Mouse (Mus musculus): ENCODE data around the gene Pccb.

Pccb gene

GRCm38 (mm10) chr9:101034448-101035098, at the start of gene Pccb:
Gene Pccb (minus strand): TSS chr9:101034898.
- DNase-seq (ENCODE audit: low spot score in 2 of 2), result peak; percentile 97 to 99

GRCm38 (mm10) chr9:101083728-101084127, 49.0 kb upstream of the Pccb start:
- DNase-seq (ENCODE audit: low spot score in 2 of 2), result no peak

DNA sequence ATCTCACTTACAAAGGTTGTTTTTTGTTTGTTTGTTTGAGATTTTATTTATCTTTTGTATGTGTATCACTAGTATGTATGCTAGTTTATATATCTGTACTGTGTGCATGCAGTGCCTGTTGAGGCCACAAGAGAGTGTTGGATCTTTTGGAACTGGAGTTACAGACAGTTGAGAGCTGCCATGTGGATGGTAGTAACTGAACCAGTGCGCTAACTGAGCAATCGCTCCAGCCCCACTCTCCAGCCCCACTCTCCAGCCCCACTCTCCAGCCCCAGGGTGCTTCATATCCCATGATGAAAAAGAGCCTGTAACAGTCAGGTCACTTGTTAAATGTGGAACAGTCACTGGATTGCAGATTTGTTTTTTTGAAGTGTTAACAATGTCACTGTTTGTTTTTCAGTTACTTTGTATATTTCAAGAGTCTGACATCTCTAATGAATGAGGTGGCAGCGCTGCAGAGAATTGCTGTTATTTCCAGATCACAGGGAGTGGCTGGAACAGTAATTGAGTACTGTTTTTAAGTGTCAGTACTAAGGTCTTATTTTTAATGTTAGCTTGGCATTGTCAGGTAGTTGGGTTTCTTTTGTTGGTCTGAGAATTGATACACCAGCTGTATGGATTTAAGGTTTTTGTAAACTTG, 45.5 kb upstream of the Pccb start:
- no peak for DNase-seq (ENCODE audit: low spot score in 2 of 2)

GRCm38 (mm10) chr9:101078579-101078978, 43.9 kb upstream of the Pccb start:
- DNase-seq (ENCODE audit: low spot score in 2 of 2), result no peak

DNA sequence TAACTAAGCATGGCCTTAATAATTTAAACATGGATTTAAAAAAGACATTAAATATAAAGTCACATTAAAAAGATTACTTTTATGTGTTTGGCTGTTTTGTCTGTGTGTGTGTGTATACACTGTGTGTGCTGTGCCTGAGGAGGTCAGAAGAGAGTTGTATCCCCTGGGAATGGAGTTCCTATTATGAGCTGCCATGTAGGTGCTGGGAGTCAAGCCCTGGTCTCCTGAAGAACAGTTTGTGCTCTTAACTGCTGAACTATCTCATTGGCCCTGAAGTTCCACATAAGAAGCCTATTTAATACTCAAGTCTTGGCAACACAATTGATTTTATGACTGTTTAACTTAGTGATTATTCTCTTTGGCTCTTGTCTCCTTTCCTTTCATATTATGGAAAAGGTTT, 42.8 kb upstream of the Pccb start:
- DNase-seq (ENCODE audit: low spot score in 2 of 2), result no peak

GRCm38 (mm10) chr9:101076095-101076875, 41.6 kb upstream of the Pccb start:
- no peak for DNase-seq (ENCODE audit: low spot score in 2 of 2)

GRCm38 (mm10) chr9:101075694-101076093, 41.0 kb upstream of the Pccb start:
- no peak for DNase-seq (ENCODE audit: low spot score in 2 of 2)

DNA sequence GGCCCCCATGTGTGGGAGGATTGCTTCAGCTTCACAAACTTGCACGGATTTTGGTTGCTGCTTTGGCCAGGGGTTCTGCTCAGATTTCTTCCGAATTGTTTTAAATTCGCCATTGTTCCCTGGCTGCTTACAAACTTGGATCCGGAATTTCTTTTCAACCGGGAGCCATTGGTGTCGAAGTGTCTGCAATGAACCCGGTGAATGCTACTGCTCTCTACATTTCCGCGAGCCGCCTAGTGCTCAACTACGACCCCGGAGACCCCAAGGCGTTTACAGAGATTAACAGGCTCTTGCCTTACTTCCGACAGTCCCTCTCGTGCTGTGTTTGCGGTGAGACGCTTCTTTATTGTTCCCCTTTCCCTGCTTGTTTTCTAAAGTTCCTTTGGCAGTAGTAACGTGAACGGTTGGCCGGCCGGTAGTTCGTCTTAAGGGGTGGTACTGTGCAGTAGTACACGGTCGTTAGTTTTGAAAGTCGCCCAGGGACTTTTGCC, 40.4 kb upstream of the Pccb start:
- DNase-seq (ENCODE audit: low spot score in 2 of 2), result peak; percentile 27 to 69

DNA sequence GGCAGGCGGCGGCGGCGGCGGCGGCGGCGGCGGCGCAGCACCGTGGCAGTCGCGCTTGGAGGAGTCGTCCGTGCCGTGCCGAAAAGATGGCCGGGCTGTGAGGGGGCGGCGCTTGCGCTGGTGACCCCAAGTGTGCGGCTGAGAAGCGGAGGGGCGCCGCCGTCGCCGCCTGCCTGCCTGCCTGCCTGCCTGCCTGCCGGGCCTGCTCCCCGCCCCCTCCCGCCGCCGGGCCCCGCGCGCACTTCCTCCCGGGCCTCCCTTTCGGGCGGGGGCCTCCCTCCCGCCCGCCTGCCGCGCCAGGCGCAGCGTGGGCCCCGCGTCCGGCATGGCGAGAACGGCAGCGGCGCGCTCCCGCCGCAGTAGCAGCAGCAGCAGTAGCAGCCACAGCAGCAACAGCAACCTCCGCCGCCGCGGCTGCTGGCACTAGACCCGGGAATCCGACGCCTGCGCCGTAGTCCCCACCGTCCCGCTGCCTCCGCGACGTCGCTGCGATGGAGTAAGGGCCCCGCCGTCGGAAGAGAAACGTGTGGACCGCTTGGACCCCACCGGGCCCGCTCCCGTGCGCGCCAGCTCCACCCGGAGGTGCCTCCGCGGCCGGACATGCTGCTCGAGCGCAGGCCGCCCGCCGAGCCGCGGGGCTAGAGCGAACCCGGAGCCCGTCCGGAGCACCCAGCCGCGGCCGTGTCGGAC, 39.8 kb upstream of the Pccb start:
- DNase-seq (ENCODE audit: low spot score in 2 of 2), result peak; percentile 87 to 93

DNA sequence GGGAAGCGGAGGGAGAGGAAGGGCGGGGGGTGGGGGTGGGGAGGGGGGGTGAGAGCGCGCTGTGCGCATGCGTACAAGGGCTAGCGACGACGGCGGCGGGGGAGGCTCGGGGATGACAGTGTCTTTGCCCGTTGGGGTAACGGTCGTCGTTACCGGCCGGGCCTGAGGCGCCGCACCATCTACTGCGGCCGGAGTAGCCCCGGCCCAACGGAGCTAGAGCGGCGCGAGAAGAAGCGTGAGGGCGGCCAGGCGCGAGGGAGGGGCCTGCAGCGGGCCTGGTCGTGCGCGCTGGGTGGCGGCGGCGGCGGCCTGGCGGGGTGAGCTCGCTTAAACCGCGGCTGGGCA, 39.3 kb upstream of the Pccb start, which contains the start of gene Msl2:
Gene Msl2 (plus strand): TSS at position 115 of the 345 bp plus-strand sequence.
- DNase-seq (ENCODE audit: low spot score in 2 of 2), result no peak

GRCm38 (mm10) chr9:101073041-101073986, 38.6 kb upstream of the Pccb start:
- peak; percentile 98 to 99 for DNase-seq (ENCODE audit: low spot score in 2 of 2)

DNA sequence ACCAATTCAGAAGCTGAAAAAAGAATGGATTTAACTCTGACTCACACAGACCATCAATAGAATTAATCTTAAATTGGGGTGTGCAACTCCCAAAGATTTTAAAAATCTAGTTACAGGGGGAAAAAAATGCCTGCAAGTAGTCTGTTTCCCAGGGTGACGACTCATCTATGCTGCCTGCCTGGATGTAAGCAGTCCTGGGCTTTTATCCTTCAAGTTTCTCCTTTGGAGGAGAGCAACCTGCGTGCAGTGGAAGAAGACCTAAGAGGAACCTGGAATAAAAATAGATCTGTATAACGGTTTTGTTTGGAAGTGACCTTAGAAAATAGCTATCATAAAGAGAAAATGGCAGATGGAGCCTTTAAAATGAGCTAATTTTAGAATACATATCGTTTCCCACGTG, 37.8 kb upstream of the Pccb start:
- DNase-seq (ENCODE audit: low spot score in 2 of 2), result no peak

GRCm38 (mm10) chr9:101069781-101070180, 35.1 kb upstream of the Pccb start:
- DNase-seq (ENCODE audit: low spot score in 2 of 2), result no peak

DNA sequence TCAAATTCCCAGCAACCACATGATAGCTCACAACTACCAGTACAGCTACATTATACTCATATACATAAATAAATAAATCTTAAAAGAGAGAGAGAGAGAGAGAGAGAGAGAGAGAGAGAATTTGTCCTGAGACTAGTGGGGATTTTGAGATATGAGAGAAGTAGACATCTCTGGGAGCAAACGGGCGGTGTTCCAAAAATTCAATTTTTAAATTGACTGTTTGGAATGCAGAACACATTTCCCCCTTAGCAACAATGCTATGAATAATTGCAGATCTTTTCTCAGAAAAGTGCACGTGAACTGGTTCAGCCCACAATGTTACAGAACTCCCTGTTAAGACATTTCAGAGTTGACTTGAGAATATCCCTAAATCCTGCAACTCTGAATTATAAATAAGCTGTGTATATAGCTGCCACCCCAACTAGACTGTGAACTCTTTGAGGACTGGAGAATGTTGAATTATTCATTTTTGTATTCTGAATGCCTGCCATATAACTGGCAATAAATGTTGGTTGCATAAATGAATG, 30.4 kb upstream of the Pccb start:
- DNase-seq (ENCODE audit: low spot score in 2 of 2), result no peak

DNA sequence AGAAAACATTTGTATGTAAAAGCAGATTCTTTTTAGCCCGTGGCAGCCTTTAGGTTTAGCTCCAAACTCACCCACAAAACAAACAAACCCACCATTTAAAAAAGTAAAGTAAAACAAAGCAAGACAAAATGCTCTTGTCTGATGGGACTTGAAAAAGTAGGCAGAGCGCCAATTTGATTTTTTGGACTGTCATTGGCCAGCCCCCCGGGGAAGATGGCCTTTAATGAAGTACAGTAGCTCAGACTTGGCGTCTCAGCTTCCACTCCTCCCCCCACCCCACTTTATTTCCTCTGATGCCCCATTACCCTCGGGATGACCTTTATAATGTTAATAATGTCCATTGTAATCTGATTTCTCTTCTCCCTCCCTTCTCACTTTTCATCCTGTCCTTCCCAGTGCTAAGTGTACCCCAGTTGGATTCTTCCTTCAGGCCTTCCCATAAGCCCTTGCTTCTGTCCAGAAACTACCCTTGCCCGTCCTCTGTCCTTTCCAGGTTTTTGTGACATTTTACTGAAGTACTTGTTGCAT, 27.6 kb upstream of the Pccb start:
- no peak for DNase-seq (ENCODE audit: low spot score in 2 of 2)

GRCm38 (mm10) chr9:101061035-101061434, 26.3 kb upstream of the Pccb start:
- peak in 1 of 2 experiments; percentile 66 for DNase-seq (ENCODE audit: low spot score in 2 of 2)

GRCm38 (mm10) chr9:101057156-101057555, 22.5 kb upstream of the Pccb start:
- no peak for DNase-seq (ENCODE audit: low spot score in 2 of 2)

GRCm38 (mm10) chr9:101053279-101053678, 18.6 kb upstream of the Pccb start:
- no peak for DNase-seq (ENCODE audit: low spot score in 2 of 2)

DNA sequence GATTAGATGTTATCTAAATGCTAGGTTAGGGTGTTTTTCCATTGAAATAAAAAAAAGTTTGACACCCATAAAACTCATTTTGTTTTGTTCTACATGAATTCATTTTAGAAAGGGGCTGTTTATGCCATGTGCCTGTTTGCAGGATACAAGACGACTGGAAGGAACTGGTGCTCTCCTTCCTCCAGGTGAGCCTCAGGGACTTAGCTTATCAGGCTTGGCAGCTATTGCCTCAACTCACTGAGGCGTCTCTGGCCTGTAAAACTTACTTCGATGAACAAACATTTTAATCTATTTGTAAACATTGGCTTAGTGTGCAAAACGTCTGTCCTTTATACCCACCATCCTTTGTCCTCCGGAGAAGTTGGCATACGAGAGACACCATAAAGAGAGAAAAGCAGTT, 18.0 kb upstream of the Pccb start:
- DNase-seq (ENCODE audit: low spot score in 2 of 2), result no peak

- DNase-seq (ENCODE audit: low spot score in 2 of 2), result no peak
Observed at GRCm38 (mm10) chr9:101052007-101052406, 17.3 kb upstream of the Pccb start.
